Mouse (Mus musculus) heart, embryonic 14.5 days (tissue): ENCODE measurements around the gene Olfr1033. TPM values are rescaled to one million over a fixed set of nuclear protein-coding genes. Genes with fewer than 3 reads are reported as not detected.
"Not testable (repeated sequence)": the region's sequence is repeated elsewhere in the genome, so short reads cannot be mapped to it uniquely, and the experiment has no call there.

ENCODE experiments used
- ATAC-seq: fragments of 200-750 bp; cut with Nextera tagmentation; 2 replicates; pipeline ENCODE4 v1.8.0; 2017; ENCODE audit warnings: low read depth, moderate TSS enrichment; ENCODE audit not compliant: insufficient number of reproducible peaks, insufficient read depth, low FRiP score
- H3K27ac ChIP-seq, 2 experiments: fragments of 200-500 bp in 1 of 2; fragments of 300-500 bp in 1 of 2; sonication (generic) in 1 of 2; replicated peaks in 1 of 2; 2 replicates each; pipeline ENCODE4 v1.5.1; 2012 to 2014; ENCODE audit warnings: low read depth in 2 of 2, low read length in 2 of 2, control low read depth in 1 of 2, mild to moderate bottlenecking in 1 of 2, mixed read lengths in 1 of 2; ENCODE audit not compliant: control insufficient read depth in 1 of 2, insufficient read depth in 1 of 2
- H3K27me3 ChIP-seq: fragments of 300-500 bp; sonication (generic); 2 replicates; pipeline ENCODE4 v1.6.1; 2014; ENCODE audit warnings: mild to moderate bottlenecking, low read length, control low read depth; ENCODE audit not compliant: control insufficient read depth, insufficient read depth
- H3K36me3 ChIP-seq: fragments of 300-500 bp; sonication (generic); 2 replicates; pipeline ENCODE4 v1.6.1; 2014; ENCODE audit warnings: mild to moderate bottlenecking, control low read depth, low read length, mixed read lengths; ENCODE audit not compliant: control insufficient read depth, insufficient read depth
- H3K4me1 ChIP-seq, 2 experiments: fragments of 200-500 bp in 1 of 2; fragments of 300-500 bp in 1 of 2; sonication (generic) in 1 of 2; 2 replicates each; pipeline ENCODE4 v1.6.1; 2012 to 2014; ENCODE audit warnings: low read length in 2 of 2, control low read depth in 1 of 2, mixed read lengths in 1 of 2; ENCODE audit not compliant: control insufficient read depth in 2 of 2, insufficient read depth in 2 of 2
- H3K4me2 ChIP-seq: fragments of 300-500 bp; sonication (generic); 2 replicates; pipeline ENCODE4 v1.6.1; 2014; ENCODE audit warnings: mild to moderate bottlenecking, low read length
- H3K4me3 ChIP-seq, 2 experiments: fragments of 200-500 bp in 1 of 2; fragments of 300-500 bp in 1 of 2; sonication (generic) in 1 of 2; 2 replicates each; pipeline ENCODE4 v1.5.1; 2012 to 2014; ENCODE audit warnings: low read length in 2 of 2, mild to moderate bottlenecking in 2 of 2, control low read depth in 1 of 2, low read depth in 1 of 2, moderate library complexity in 1 of 2; ENCODE audit not compliant: control insufficient read depth in 1 of 2, insufficient read depth in 1 of 2
- H3K9ac ChIP-seq: fragments of 300-500 bp; sonication (generic); 2 replicates; pipeline ENCODE4 v1.6.1; 2014; ENCODE audit warnings: mild to moderate bottlenecking, low read length
- H3K9me3 ChIP-seq: fragments of 300-500 bp; sonication (generic); 2 replicates; pipeline ENCODE4 v1.6.1; 2016; ENCODE audit warnings: low read length, control low read depth; ENCODE audit not compliant: control insufficient read depth
- WGBS: fragments of 180-500 bp; shearing (Covaris S2); extraction: QIAGEN DNeasy Blood & Tissue Kit; methylation state at CpG from one replicate; pipeline ENCODE4 v1.1.7; 2014; 5-methylcytosine and 5-hydroxymethylcytosine counted together
- polyA plus RNA-seq: library from polyadenylated mRNA; unstranded; fragments of >200 nt; fragmentation: Nextera tagmentation; extraction: Ambion mirVana; gene quantifications from 2 replicates; pipeline ENCODE4 v1.2.1, GENCODE M21; 2014

The Olfr1033 gene
- polyA plus RNA-seq, 1 experiment from 2014 or later = 2.7 TPM

GRCm38 (mm10) chr2:86063766-86064165 is 43.3 kb downstream of the Olfr1033 start:
- H3K27ac ChIP-seq, ATAC-seq, H3K4me2 ChIP-seq, H3K27me3 ChIP-seq, H3K9ac ChIP-seq, H3K4me1 ChIP-seq, H3K9me3 ChIP-seq, H3K36me3 ChIP-seq, H3K4me3 ChIP-seq: not testable (repeated sequence)
- 93% methylated on average over 2 of the region's 2 CpGs for WGBS

GRCm38 (mm10) chr2:86070189-86070588 is 49.8 kb downstream of the Olfr1033 start:
- no peaks in the 10 kb centered on the region for H3K36me3 ChIP-seq
- no peak overlapping the region for H3K4me3 ChIP-seq
- ATAC-seq = no peak
- H3K27ac ChIP-seq = no peak overlapping the region
- no peaks in the 10 kb centered on the region for H3K9me3 ChIP-seq
- no peak overlapping the region for H3K4me2 ChIP-seq
- no peaks in the 10 kb centered on the region for H3K27me3 ChIP-seq
- WGBS = 91% methylated on average over 8 of the region's 8 CpGs
- no peak overlapping the region for H3K9ac ChIP-seq
- H3K4me1 ChIP-seq = no peaks in the 10 kb centered on the region

GRCm38 (mm10) chr2:86073692-86074091 is 53.3 kb downstream of the Olfr1033 start, which contains the start of gene Olfr1036:
TSS of gene Olfr1036 (plus strand) at chr2:86073992.
- ATAC-seq, H3K9me3 ChIP-seq, H3K4me3 ChIP-seq, H3K27ac ChIP-seq, H3K4me2 ChIP-seq, H3K9ac ChIP-seq, H3K4me1 ChIP-seq, H3K36me3 ChIP-seq, H3K27me3 ChIP-seq: not testable (repeated sequence)

- H3K4me1 ChIP-seq, H3K4me2 ChIP-seq, H3K27ac ChIP-seq, ATAC-seq, H3K27me3 ChIP-seq, H3K9me3 ChIP-seq, H3K36me3 ChIP-seq, H3K4me3 ChIP-seq, H3K9ac ChIP-seq: not testable (repeated sequence)
- 89% methylated on average over 1 of the region's 1 CpGs for WGBS
Measured at GRCm38 (mm10) chr2:86080478-86080877, 60.0 kb downstream of the Olfr1033 start.

- no peak within 1 kb of the TSS for H3K27ac ChIP-seq
- no peak within 1 kb of the TSS for H3K4me2 ChIP-seq
- H3K4me1 ChIP-seq = no peaks in the 10 kb centered on the region
- no peak within 1 kb of the TSS for H3K4me3 ChIP-seq
- WGBS = 85% methylated on average over 2 of the region's 2 CpGs
- ATAC-seq = no peak
- H3K9me3 ChIP-seq = no peaks in the 10 kb centered on the region
- H3K36me3 ChIP-seq = no peaks in the 10 kb centered on the region
- H3K27me3 ChIP-seq = no peaks in the 10 kb centered on the region
- H3K9ac ChIP-seq = no peak within 1 kb of the TSS
Measured at GRCm38 (mm10) chr2:86087285-86087684, 66.9 kb downstream of the Olfr1033 start, which contains the start of gene Olfr1037. TSS of gene Olfr1037 (minus strand) at chr2:86087385.

Other genes starting within 250 kb of the Olfr1033 start
- not detected in 2 replicates for gene Olfr1014, start 247.9 kb upstream of the Olfr1033 start, polyA plus RNA-seq
- gene Olfr1015, start 238.6 kb upstream of the Olfr1033 start, polyA plus RNA-seq = not detected in 2 replicates
- not detected in 2 replicates for gene Olfr1016, start 218.1 kb upstream of the Olfr1033 start, polyA plus RNA-seq
- not detected in 2 replicates for gene Olfr1018, start 202.2 kb upstream of the Olfr1033 start, polyA plus RNA-seq
- not detected in 2 replicates for gene Olfr1019, start 175.2 kb upstream of the Olfr1033 start, polyA plus RNA-seq
- not detected in 2 replicates for gene Olfr1020, start 173.6 kb upstream of the Olfr1033 start, polyA plus RNA-seq
- gene Olfr1022, start 152.0 kb upstream of the Olfr1033 start, polyA plus RNA-seq = not detected in 2 replicates
- not detected in 2 replicates for gene Olfr1023, start 135.0 kb upstream of the Olfr1033 start, polyA plus RNA-seq
- not detected in 2 replicates for gene Olfr1024, start 115.6 kb upstream of the Olfr1033 start, polyA plus RNA-seq
- not detected in 2 replicates for gene Olfr1025-ps1, start 105.4 kb upstream of the Olfr1033 start, polyA plus RNA-seq
- not detected in 2 replicates for gene Olfr1026, start 99.1 kb upstream of the Olfr1033 start, polyA plus RNA-seq
- gene Olfr1028, start 70.2 kb upstream of the Olfr1033 start, polyA plus RNA-seq = not detected in 2 replicates
- not detected in 2 replicates for gene Olfr1029, start 46.7 kb upstream of the Olfr1033 start, polyA plus RNA-seq
- gene Olfr1030, start 41.4 kb upstream of the Olfr1033 start, polyA plus RNA-seq = not detected in 2 replicates
- not detected in 2 replicates for gene Olfr1031, start 30.3 kb upstream of the Olfr1033 start, polyA plus RNA-seq
- gene Olfr1032, start 15.1 kb upstream of the Olfr1033 start, polyA plus RNA-seq = not detected in 2 replicates
- 0.08 and 0.12 TPM in 2 replicates for gene Olfr1034, start 25.2 kb downstream of the Olfr1033 start, polyA plus RNA-seq
- gene Olfr1036, start 53.4 kb downstream of the Olfr1033 start, polyA plus RNA-seq = not detected in 2 replicates
- gene Olfr1037, start 66.8 kb downstream of the Olfr1033 start, polyA plus RNA-seq = not detected in 2 replicates
- gene Olfr1039, start 115.3 kb downstream of the Olfr1033 start, polyA plus RNA-seq = not detected in 2 replicates
- not detected in 2 replicates for gene Olfr1040, start 126.1 kb downstream of the Olfr1033 start, polyA plus RNA-seq
- not detected in 2 replicates for gene Olfr1042, start 141.2 kb downstream of the Olfr1033 start, polyA plus RNA-seq
- gene Olfr1043, start 146.9 kb downstream of the Olfr1033 start, polyA plus RNA-seq = not detected in 2 replicates
- gene Olfr1044, start 157.2 kb downstream of the Olfr1033 start, polyA plus RNA-seq = not detected in 2 replicates
- not detected in 2 replicates for gene Olfr52, start 165.1 kb downstream of the Olfr1033 start, polyA plus RNA-seq
- gene Olfr1045, start 182.4 kb downstream of the Olfr1033 start, polyA plus RNA-seq = not detected in 2 replicates
- gene Olfr1046, start 198.7 kb downstream of the Olfr1033 start, polyA plus RNA-seq = not detected in 2 replicates
- not detected in 2 replicates for gene Olfr1047, start 210.8 kb downstream of the Olfr1033 start, polyA plus RNA-seq
- not detected in 2 replicates for gene Olfr1048, start 219.7 kb downstream of the Olfr1033 start, polyA plus RNA-seq
- not detected in 2 replicates for gene Olfr1049, start 237.7 kb downstream of the Olfr1033 start, polyA plus RNA-seq